Mouse (Mus musculus) E14TG2a.4 (cell line): ENCODE measurements around the gene Pigx.

ENCODE experiments used
- CTCF ChIP-seq: conservative IDR thresholded peaks from 2 replicates; pipeline ENCODE4 v1.5.1; 2014; ENCODE audit warnings: low read length
- NANOG ChIP-seq: IDR thresholded peaks from 2 replicates; pipeline ENCODE4 v1.6.1; 2014; ENCODE audit warnings: borderline replicate concordance, low read length, mixed read lengths
- POU5F1 ChIP-seq: IDR thresholded peaks from 2 replicates; pipeline ENCODE4 v1.6.1; 2014; ENCODE audit warnings: low read length, borderline replicate concordance

DNA sequence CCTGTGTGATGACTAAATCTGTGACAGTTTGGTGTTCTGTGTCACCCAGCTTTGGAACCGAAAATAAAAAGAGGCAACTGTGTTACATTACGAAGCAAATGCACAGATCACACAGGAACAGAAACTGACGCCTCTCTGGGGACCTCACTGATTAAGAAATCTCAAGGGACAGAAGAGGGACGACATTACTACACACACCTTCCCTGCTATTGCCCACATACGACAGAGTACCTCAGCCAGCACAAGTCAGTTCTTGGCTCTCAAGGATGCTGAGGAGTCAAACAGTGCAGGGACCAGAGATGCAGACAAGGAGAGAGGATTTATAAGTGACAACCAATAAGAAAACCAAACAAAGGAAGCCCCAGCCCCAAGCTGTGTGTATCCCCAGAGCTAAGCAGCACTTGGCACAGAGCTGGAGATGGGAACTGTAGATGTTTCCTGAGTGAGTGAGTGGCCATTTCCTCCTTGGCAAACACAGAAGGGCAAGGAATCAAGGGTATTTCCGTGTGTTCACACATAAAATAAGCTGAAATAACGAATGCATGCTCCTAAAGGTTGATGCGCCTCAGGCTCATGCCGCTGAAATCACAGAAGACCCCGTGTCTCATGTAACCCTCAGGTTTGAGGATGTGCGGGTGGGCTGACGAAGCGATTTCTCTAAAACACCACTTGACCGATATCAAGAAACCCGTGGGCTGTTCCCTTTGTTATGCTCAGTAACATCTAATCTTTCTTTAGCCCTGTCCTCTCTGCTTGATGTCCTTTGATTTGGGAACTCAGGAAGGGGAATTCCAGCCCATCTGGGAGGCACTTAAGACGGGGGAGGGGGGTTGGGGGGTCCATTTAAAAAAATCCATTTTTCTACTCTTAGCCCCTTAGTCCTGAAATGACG is 25.1 kb upstream of the Pigx start:
- no peak for TF ChIP-seq CTCF
- peak; percentile 63; the same call in 1 of the 2 replicates for TF ChIP-seq POU5F1
- peak; percentile 77; the same call in 1 of the 2 replicates for TF ChIP-seq NANOG
